Mouse (Mus musculus): ENCODE measurements at regions not wholly inside any gene's neighbourhood (a gene's known extent, or its start where the extent isn't known, plus 50 kb on each side); places are given as distances from the start of the nearest gene placed in this dataset.

DNA sequence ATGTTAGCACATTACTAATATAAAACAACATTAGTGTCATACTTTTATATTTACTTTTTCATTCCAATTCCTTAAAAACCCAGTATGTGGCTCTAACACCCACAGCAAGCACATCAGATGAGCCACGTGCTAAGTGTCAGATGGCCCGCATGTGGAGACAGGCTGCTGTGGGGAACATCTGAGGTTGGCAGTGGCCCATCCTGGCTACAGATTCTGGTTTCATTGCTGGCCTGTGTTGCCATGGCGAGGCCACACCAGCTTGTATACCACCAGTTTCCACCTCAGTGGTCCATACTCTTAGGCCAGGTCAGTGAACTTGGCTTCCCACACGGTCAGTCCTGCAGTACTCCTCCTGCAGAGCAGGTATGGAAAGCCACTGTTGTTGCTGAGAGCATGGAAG is 192.1 kb downstream of the Prdm2 start:
- no peak for TF ChIP-seq CTCF (conservative IDR thresholded peaks at IDR 0.05; ENCODE audit: insufficient read depth, insufficient read length, low read depth, low read length)
- no peak for TF ChIP-seq POLR2A (IDR thresholded peaks at IDR 0.05; ENCODE audit: low read depth, low read length)
